Mouse (Mus musculus) liver, adult 2 months (tissue): ENCODE measurements around the gene Prickle3.

Experiments used
- CTCF ChIP-seq: fragments of 200-500 bp; IDR thresholded peaks from 2 replicates; pipeline ENCODE4 v1.5.1; 2011; ENCODE audit warnings: low read depth, low read length, control low read depth
- POLR2A ChIP-seq: fragments of 200-500 bp; IDR thresholded peaks from 2 replicates; pipeline ENCODE4 v1.6.1; 2011; ENCODE audit warnings: low read length, control low read depth; ENCODE audit not compliant: insufficient read depth; ENCODE audit errors: extremely low read depth

- no peak for TF ChIP-seq POLR2A
- no peak for TF ChIP-seq CTCF
These were observed 17.3 kb upstream of the Prickle3 start for GRCm38 (mm10) chrX:7639536-7640325.
